Mouse (Mus musculus): ENCODE results near the gene Lpcat1. TPM values are rescaled to one million over a fixed set of nuclear protein-coding genes. Genes with fewer than 3 reads are reported as not detected.

Gene Lpcat1
- 26.9 TPM for total RNA-seq (2023)

GRCm38 (mm10) chr13:73467034-73467420 is at the start of gene Lpcat1:
TSS of gene Lpcat1 (plus strand) at chr13:73467197.

GRCm38 (mm10) chr13:73536403-73536821 is 69.4 kb downstream of the Lpcat1 start, which contains the start of gene Slc6a3:
TSS of gene Slc6a3 (plus strand) at chr13:73536747.

Other genes starting within 250 kb of the Lpcat1 start
- not detected for gene Irx4, start 206.7 kb upstream of the Lpcat1 start, total RNA-seq (2023)
- 22.5 TPM for gene Mrpl36, start 138.7 kb upstream of the Lpcat1 start, total RNA-seq (2023)
- 56.2 TPM for gene Ndufs6, start 138.7 kb upstream of the Lpcat1 start, total RNA-seq (2023)
- gene Slc6a3, start 69.5 kb downstream of the Lpcat1 start, total RNA-seq (2023), result not detected
- gene Clptm1l, start 136.8 kb downstream of the Lpcat1 start, total RNA-seq (2023), result 117 TPM
- 1.6 TPM for gene Tert, start 159.7 kb downstream of the Lpcat1 start, total RNA-seq (2023)
- gene Slc6a18, start 210.8 kb downstream of the Lpcat1 start, total RNA-seq (2023), result 0.58 TPM
- gene Slc6a19, start 237.7 kb downstream of the Lpcat1 start, total RNA-seq (2023), result 186 TPM